Mouse (Mus musculus) bone marrow macrophage, adult 2 months (primary cell): ENCODE measurements at regions not wholly inside any gene's neighbourhood (a gene's known extent, or its start where the extent isn't known, plus 50 kb on each side); places are given as distances from the start of the nearest gene placed in this dataset.
A peak's percentile ranks its signal among the peaks of the same experiment; 100 is the strongest.

Experiments used
- H3K27ac ChIP-seq: 2 replicates; pipeline ENCODE4 v1.5.1; 2012; ENCODE audit warnings: low read depth, low read length; ENCODE audit not compliant: insufficient read depth
- H3K4me1 ChIP-seq: 2 replicates; pipeline ENCODE4 v1.6.1; 2012; ENCODE audit warnings: low read length; ENCODE audit not compliant: control insufficient read depth, insufficient read depth
- H3K4me3 ChIP-seq: 2 replicates; pipeline ENCODE4 v1.5.1; 2012; ENCODE audit warnings: mild to moderate bottlenecking, low read length, moderate library complexity; ENCODE audit not compliant: insufficient read depth
- CTCF ChIP-seq: IDR thresholded peaks from 2 replicates; pipeline ENCODE4 v1.5.1; 2012; ENCODE audit warnings: low read depth, mild to moderate bottlenecking, low read length, moderate library complexity
- POLR2A ChIP-seq: IDR thresholded peaks from 2 replicates; pipeline ENCODE4 v1.6.1; 2012; ENCODE audit warnings: mild to moderate bottlenecking, low read depth, low read length, borderline replicate concordance

DNA sequence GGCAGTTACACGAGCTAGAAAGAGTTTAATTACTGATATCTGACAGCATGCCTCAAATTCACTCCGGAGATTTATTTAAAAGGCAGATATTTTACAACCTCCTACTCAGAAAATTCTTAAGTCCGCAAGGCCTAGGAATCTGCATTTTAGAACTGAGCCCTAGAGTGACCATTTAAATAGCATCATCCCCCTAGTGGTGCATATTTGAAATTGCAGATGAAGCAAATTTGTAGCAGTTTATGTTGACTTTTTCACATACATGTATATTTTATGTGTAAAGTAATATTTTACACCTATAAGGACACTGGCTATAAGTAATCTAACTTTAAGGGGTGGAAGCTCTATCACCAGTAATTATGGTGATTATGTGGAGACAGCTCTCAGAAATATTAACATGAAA is 78.2 kb upstream of the Kif2a start:
- H3K27ac ChIP-seq, result no peak overlapping the region

DNA sequence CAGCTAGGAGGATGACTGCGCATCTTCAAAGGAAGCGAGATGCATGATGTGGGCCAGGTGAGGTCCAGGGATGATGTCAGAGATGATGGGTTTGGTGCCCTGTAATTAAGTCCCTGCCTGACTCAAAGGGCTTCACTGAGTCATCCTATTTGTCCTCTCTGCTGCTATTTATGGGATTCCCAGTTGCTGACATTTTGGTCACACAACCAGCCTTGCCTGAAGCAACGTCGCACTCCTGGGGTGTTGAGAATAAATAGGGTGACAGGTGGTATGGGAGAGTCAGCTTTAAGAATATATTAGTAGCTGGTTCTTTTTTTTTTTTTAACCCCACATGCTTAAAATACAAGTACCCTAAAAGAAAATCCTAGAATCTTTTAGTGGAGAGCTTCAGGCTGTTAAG is 75.1 kb upstream of the Kif2a start:
- TF ChIP-seq POLR2A (no peak), CTCF (no peak)
- peaks cover 13% of the 10 kb centered on the region for H3K4me1 ChIP-seq

More for the DNA sequence above, 78.2 kb upstream of the Kif2a start:
- H3K4me3 ChIP-seq, result no peak overlapping the region
- peaks cover 5% of the 10 kb centered on the region for H3K4me1 ChIP-seq
- TF ChIP-seq POLR2A, result no peak
- no peak for TF ChIP-seq CTCF

DNA sequence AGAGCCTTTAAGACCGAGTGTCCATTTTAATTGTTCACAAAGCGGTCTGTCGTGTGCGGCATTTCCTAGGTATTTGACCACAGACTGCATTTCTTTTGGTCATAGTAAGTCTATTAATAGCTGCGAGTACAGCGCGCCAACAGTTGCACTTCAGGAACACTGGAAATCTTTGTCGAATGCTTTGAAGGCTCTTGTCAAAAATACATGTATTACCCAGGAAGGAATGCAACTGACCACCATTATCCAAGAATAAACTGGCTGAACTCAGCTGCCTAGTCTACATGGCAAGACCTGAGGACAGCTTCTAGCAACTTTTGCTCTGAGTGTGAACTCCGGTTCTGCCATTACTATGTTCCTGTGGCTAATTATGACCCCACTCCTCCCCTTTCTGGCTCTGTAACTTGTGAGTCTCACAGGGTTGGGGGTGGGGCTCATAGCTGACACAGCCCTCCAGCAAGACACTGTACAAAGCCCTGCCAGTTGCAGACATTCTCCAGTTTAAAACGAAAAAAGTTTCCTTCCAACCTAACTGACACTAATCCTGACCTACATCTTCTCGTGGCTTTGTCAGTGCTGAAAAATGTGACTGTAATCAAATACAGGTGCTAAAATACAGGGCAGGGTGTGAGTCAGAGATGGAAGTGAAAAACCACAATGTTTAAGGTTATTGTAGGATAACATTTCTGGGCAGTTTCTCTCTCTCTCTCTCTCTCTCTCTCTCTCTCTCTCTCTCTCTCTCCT is 73.2 kb upstream of the Kif2a start:
- TF ChIP-seq CTCF, result no peak
- no peak for TF ChIP-seq POLR2A
- no peak overlapping the region for H3K27ac ChIP-seq
- peak overlapping the region; percentile 18; the same call in 1 of the 2 replicates for H3K4me3 ChIP-seq
- peaks cover 10% of the 10 kb centered on the region for H3K4me1 ChIP-seq

More for the DNA sequence above, 75.1 kb upstream of the Kif2a start:
- Histone ChIP-seq H3K4me3 (no peak overlapping the region), H3K27ac (no peak overlapping the region)

DNA sequence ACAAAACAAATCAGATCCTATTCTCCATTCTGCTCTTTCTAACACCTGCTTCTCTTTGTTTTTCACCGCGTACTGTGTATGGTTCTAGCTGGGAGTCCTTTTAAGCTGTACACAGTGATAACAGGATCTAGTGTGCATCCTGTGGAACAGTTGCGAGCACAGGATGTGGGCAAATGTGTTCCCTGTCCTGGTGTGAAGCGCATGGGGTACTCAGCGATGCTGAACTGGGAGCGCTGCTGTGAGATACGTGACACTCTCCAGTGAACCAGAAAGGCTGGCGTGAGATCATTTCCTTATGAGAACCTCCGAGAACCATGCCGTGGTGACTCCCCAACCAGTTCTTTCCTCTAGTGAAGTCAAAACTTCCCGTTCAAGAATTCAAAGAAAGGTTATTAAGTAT is 72.6 kb upstream of the Kif2a start:
- Histone ChIP-seq H3K4me1 (peaks cover 10% of the 10 kb centered on the region), H3K27ac (no peak overlapping the region), H3K4me3 (peak overlapping the region; percentile 18; the same call in 1 of the 2 replicates)
- TF ChIP-seq POLR2A, result no peak

DNA sequence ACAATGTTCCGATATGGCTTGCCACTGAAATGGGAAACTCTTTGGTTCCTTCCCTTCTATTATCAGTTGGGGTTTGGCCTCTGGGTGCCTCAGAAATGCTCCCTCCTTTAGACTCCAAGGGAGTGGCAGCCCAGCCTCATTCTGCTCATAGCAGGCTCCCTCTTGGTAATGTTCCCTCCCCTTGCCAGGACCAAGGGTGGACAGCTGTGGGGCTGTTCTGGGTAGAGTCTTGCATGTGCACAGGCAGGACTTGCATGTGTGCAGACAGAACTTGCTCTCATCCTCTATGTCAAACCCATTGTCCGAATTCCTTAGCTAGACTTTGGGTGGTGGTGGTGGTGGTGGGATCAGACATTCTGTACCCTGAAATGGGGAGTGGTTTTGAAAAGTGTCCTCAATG is 71.8 kb upstream of the Kif2a start:
- no peak overlapping the region for H3K27ac ChIP-seq
- no peak overlapping the region for H3K4me3 ChIP-seq
- H3K4me1 ChIP-seq, result peaks cover 10% of the 10 kb centered on the region
- TF ChIP-seq POLR2A (no peak), CTCF (no peak)

DNA sequence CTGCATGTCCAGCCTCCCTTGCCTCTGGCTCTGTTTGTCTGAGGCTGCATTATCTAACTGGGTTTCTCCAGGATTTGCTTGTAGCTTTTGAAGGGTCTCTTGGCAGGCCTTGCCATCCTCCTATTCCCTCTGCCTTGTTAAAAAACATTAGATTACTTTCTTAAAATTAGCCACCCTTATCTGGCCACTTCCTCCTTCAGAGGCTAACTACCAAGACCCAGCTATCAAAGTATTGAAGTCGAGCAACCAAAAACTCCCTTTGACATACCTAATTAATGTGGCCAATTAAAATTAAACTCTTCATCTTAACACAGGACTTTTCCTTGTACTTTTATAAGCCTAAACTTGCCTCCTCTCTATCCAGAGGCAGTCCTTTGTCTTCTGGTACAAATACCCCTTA is 66.3 kb upstream of the Kif2a start:
- H3K4me3 ChIP-seq, result no peak overlapping the region
- no peak overlapping the region for H3K27ac ChIP-seq
- TF ChIP-seq CTCF (no peak), POLR2A (no peak)
- no peaks in the 10 kb centered on the region for H3K4me1 ChIP-seq

DNA sequence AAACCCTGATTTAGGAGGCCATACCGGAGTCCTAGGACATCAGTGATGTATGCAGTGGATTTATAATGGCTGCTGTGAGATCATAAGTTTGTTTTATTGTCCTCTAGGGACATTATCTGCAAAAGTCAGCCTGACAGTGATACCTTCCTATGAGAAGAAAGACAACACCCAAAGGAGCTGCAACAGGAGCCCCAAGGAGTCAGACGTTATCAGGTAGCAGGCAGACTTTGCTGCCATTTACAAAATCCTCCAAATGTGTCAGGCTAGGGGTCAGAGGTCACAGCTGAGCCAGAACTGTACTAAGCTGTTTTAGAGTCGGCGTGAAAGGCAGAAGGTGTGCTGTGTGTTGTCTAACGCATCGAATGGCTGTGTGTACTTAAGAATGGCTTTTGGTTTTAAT is 65.4 kb upstream of the Kif2a start:
- Histone ChIP-seq H3K27ac (no peak overlapping the region), H3K4me1 (no peaks in the 10 kb centered on the region), H3K4me3 (no peak overlapping the region)
- TF ChIP-seq POLR2A (no peak), CTCF (no peak)

DNA sequence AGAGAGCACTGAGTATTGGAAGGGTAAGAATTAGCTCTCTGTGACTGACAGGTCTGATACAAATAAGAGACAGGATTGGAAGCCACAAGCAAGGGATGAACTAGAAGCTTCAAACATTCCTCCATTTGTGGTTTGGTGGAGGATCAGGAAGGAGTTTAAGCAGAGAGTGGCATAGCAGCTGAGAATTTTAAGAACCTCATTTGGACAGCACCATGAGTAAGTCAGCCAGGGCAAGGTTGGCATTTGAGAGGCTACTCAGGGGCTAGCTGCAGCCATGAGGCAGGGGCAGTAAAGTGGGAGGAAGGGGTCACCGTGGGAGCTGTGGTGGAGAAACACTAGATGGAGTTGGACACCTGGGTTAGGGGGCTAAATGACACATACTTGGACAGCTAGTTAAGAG is 56.2 kb upstream of the Kif2a start:
- Histone ChIP-seq H3K27ac (no peak overlapping the region), H3K4me3 (no peak overlapping the region), H3K4me1 (no peaks in the 10 kb centered on the region)
- no peak for TF ChIP-seq POLR2A
- TF ChIP-seq CTCF, result no peak

DNA sequence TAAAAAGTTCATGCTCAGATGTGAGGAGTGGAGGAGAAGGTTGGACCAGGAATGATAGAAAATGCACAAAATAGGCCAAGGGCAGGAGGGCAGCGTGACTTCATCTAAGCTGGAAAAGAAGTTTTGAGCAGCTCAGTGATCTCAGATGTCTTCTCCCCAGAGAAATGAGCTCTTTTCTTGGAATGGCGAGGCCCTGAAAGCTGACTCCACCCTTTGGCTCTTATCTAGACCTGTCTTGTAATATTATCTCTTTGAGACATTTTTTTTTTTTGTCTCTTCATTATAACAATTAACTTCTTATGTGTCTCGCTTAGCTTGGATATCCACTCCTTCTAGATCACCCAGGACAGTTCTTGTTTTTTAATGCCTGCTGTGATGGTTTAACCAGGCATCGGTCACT is 53.0 kb upstream of the Kif2a start:
- H3K4me1 ChIP-seq, result no peaks in the 10 kb centered on the region
- H3K27ac ChIP-seq, result no peak overlapping the region
- H3K4me3 ChIP-seq, result no peak overlapping the region
- TF ChIP-seq POLR2A (no peak), CTCF (no peak)

DNA sequence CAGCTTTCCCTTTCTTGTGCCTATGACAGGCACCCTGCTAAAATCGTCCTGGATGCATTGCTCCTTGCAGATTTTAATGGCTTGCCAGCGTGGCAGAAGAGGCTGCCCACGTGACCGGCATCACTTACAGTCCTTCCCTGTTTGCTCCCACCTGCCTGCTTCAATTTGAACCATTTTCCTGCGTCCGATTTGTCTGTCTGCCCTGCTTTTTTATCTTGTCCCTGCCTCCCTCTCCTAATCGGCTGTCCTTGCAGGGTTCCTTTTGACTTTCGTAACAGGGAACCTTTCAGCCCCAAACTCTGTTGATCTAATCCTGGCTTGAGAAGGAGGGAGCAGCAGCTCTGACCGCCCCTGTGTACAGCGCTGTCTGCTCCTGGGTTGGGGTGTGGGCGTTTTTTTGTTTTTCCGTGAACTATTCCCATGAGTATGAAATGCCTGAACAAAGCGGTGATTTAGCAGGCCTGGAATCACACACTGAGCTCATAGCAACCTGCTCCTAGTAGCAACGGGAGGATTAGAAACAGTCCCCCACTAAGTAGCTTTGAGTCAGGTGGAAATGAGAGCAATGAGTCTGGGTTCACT is 51.2 kb upstream of the Kif2a start:
- no peak for TF ChIP-seq CTCF
- TF ChIP-seq POLR2A, result no peak
- Histone ChIP-seq H3K4me3 (no peak overlapping the region), H3K4me1 (no peaks in the 10 kb centered on the region), H3K27ac (no peak overlapping the region)
